Mouse (Mus musculus) adrenal gland (tissue): ENCODE results near the gene Wnt6.
"Not testable (repeated sequence)": the region's sequence is repeated elsewhere in the genome, so short reads cannot be mapped to it uniquely, and the experiment has no call there.

Source experiments
- intact Hi-C: fragments of 180-260 bp; cut with DNase I; formaldehyde crosslinking; loops from one replicate; pipeline ENCODE4 v1.15.1; 2025

Gene Wnt6

GRCm38 (mm10) chr1:74805340-74805835 is 33.7 kb downstream of the Wnt6 start:
- intact Hi-C loops: loop anchor here (5.0 kb wide), 1 partner anchor 33 kb away; the partner anchor contains the start of gene Wnt6

GRCm38 (mm10) chr1:74805843-74806242 is 34.2 kb downstream of the Wnt6 start:
- intact Hi-C loops: loop anchor here (5.0 kb wide), 1 partner anchor 34 kb away; the partner anchor contains the start of gene Wnt6

- intact Hi-C loops: loop anchor here (5.0 kb wide), 1 partner anchor 34 kb away; the partner anchor contains the start of gene Wnt6
These were observed 34.9 kb downstream of the Wnt6 start for GRCm38 (mm10) chr1:74806360-74807311.

GRCm38 (mm10) chr1:74807551-74808071 is 35.9 kb downstream of the Wnt6 start:
- intact Hi-C loops: loop anchor here (2.0 to 5.0 kb wide), 2 partner anchors 21 to 35 kb away; partner anchors contain the start of gene Wnt6

GRCm38 (mm10) chr1:74808078-74808477 is 36.4 kb downstream of the Wnt6 start:
- intact Hi-C loops: loop anchor here (2.0 to 5.0 kb wide), 2 partner anchors 21 to 36 kb away; partner anchors contain the start of gene Wnt6

GRCm38 (mm10) chr1:74809007-74809406 is 37.3 kb downstream of the Wnt6 start:
- intact Hi-C loops: loop anchor here (2.0 to 5.0 kb wide), 2 partner anchors 22 to 37 kb away; partner anchors contain the start of gene Wnt6

- intact Hi-C loops: no loop called here
These were observed 43.4 kb downstream of the Wnt6 start for GRCm38 (mm10) chr1:74814931-74815647.

- intact Hi-C loops: not testable (repeated sequence)
These were observed 44.3 kb downstream of the Wnt6 start for GRCm38 (mm10) chr1:74815965-74816364.

- intact Hi-C loops: no loop called here
These were observed 45.0 kb downstream of the Wnt6 start for GRCm38 (mm10) chr1:74816612-74817199.

- intact Hi-C loops: no loop called here
These were observed 45.5 kb downstream of the Wnt6 start for GRCm38 (mm10) chr1:74817219-74817618.

- intact Hi-C loops: no loop called here
These were observed 46.8 kb downstream of the Wnt6 start for GRCm38 (mm10) chr1:74818509-74818908.

- intact Hi-C loops: not testable (repeated sequence)
These were observed 51.9 kb downstream of the Wnt6 start for GRCm38 (mm10) chr1:74823598-74823997.

- intact Hi-C loops: no loop called here
These were observed 53.0 kb downstream of the Wnt6 start for GRCm38 (mm10) chr1:74824518-74825302.

- intact Hi-C loops: no loop called here
These were observed 58.4 kb downstream of the Wnt6 start for GRCm38 (mm10) chr1:74830061-74830460.

- intact Hi-C loops: no loop called here
These were observed 61.6 kb downstream of the Wnt6 start for GRCm38 (mm10) chr1:74833255-74833654.
